Mouse (Mus musculus): ENCODE results near the gene Rnaseh2a. TPM values are rescaled to one million over a fixed set of nuclear protein-coding genes. Genes with fewer than 3 reads are reported as not detected.

Gene Rnaseh2a
- polyA plus RNA-seq, 1 experiment from 2014 or later = 46.4 TPM

DNA sequence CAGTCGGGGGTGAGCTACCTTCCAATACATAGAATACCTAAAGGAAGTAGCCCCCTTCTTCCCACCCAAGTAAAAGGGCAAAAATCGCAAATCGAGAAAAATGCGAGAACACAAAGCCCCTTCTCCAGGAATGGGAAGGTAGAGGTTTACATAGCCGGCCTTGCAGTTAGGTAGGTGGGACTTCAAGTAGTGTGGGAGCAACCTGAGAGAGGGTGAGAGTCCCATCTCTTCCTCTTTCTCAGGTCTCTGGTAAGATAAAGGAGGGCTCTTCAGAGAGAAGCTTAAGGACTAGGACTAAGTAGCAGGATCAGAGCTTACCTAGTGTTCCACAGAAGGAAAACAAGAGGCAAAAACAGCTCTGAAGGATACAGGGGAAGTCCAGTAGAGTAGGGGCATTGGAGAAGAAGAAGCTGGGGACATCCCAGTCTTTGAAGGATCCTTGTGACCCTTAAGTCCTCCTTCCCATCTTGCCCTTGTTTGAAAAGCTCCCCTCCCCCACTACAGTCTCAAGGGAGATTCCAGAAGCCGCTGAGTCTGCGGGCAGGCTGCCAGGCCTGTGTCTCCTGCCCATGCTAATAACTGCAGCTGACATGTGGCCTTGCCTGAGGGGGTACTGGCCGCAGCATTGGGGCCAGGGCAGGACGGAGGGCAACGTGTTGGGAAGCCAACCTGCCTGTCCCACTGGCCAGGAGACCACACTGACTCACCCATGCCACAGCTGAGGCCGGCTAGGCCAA is 11.2 kb upstream of the Rnaseh2a start:
- ATAC-seq = no peak
- H3K27ac ChIP-seq (ENCODE audit: low read length) = peak overlapping the region; percentile 99
- no peaks in the 10 kb centered on the region for H3K9me3 ChIP-seq (ENCODE audit: low read length)
- H3K36me3 ChIP-seq (ENCODE audit: insufficient read depth, low read length) = no peaks in the 10 kb centered on the region
- peak overlapping the region; percentile 48; the same call in 1 of the 2 replicates for H3K9ac ChIP-seq (replicated peaks; ENCODE audit: low read depth)
- H3K4me1 ChIP-seq (ENCODE audit: insufficient read depth, low read depth, low read length) = peaks cover 55% of the 10 kb centered on the region
- no peaks in the 10 kb centered on the region for H3K27me3 ChIP-seq (replicated peaks; ENCODE audit: insufficient read depth, low read length)
- WGBS = 22% methylated on average over 11 of the region's 11 CpGs
- TF ChIP-seq CTCF (IDR thresholded peaks at IDR 0.05) (no peak), EP300 (IDR thresholded peaks at IDR 0.05) (peak; percentile 79)
- peak; percentile 93 for DNase-seq (ENCODE audit: low spot score)
- peak overlapping the region; percentile 33; the same call in 1 of the 2 replicates for H3K4me3 ChIP-seq (ENCODE audit: low read depth, low read length)
- peak overlapping the region; percentile 89 for H3K4me2 ChIP-seq (replicated peaks; ENCODE audit: low read depth, low read length)

DNA sequence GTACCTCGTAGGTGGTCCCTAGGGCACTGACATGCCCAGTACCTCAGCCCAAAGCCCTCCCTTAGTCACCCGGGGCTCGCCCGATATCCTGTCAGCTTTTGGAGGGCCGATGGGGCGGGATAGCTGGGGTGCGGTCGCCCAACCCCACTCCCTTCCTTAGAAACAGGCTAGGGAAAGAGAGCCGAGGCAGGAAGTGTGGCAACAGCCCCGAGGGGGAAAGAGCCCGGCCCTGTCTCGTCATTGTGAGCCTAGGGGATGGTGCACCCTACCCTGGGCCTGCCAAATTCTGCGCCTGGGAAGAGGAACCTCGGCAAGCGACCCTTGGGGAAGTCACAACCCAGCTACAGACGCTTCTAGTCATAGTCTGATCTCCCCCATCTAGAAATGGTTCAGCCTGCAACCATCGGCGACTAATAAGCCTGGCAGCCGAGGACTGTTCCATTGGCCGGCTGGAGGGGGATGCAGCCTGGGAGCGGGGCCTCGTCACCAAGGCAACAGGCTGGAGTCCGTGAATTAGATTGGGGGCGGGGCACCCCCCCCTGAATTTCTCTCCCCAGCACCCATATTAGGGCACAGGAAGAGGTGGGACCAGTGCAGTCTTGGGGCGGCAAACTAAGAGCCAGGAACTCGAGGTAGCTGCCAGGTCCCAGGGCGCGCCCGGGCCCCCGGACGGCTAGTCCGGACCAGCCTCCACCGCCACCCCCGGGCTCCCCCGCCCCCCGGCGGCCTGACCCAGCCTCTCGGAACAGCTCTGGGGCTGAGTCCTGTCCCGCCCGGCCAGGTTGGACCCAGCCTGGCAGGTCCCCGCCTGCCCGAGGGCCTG is 10.2 kb upstream of the Rnaseh2a start:
- Histone ChIP-seq H3K9ac (replicated peaks; ENCODE audit: low read depth) (peak overlapping the region; percentile 48), H3K4me3 (ENCODE audit: low read depth, low read length) (peak overlapping the region; percentile 33), H3K9me3 (ENCODE audit: low read length) (no peaks in the 10 kb centered on the region), H3K36me3 (ENCODE audit: insufficient read depth, low read length) (no peaks in the 10 kb centered on the region), H3K27ac (ENCODE audit: low read length) (peak overlapping the region; percentile 99), H3K4me1 (ENCODE audit: insufficient read depth, low read depth, low read length) (peaks cover 46% of the 10 kb centered on the region), H3K4me2 (replicated peaks; ENCODE audit: low read depth, low read length) (peak overlapping the region; percentile 89), H3K27me3 (replicated peaks; ENCODE audit: insufficient read depth, low read length) (no peaks in the 10 kb centered on the region)
- peak; percentile 97 for DNase-seq (ENCODE audit: low spot score)
- peak; percentile 4; the same call in 1 of the 2 replicates for TF ChIP-seq CTCF (IDR thresholded peaks at IDR 0.05)
- TF ChIP-seq EP300 (IDR thresholded peaks at IDR 0.05) = peak; percentile 71
- ATAC-seq = peak; percentile 58
- WGBS = 1% methylated on average over 37 of the region's 42 CpGs

- no peaks in the 10 kb centered on the region for H3K27me3 ChIP-seq (replicated peaks; ENCODE audit: insufficient read depth, low read length)
- H3K27ac ChIP-seq (ENCODE audit: low read length) = peak within 1 kb of the TSS; percentile 99
- ATAC-seq (peak; percentile 53), DNase-seq (ENCODE audit: low spot score) (peak; percentile 98)
- peaks cover 35% of the 10 kb centered on the region for H3K4me1 ChIP-seq (ENCODE audit: insufficient read depth, low read depth, low read length)
- H3K4me2 ChIP-seq (replicated peaks; ENCODE audit: low read depth, low read length) = peak within 1 kb of the TSS; percentile 89
- peak; percentile 95 for TF ChIP-seq EP300 (IDR thresholded peaks at IDR 0.05)
- no peak for TF ChIP-seq CTCF (IDR thresholded peaks at IDR 0.05)
- no peaks in the 10 kb centered on the region for H3K9me3 ChIP-seq (ENCODE audit: low read length)
- under 1% methylated on average over 56 of the region's 63 CpGs for WGBS
- H3K36me3 ChIP-seq (ENCODE audit: insufficient read depth, low read length) = no peaks in the 10 kb centered on the region
- peak within 1 kb of the TSS; percentile 96 for H3K9ac ChIP-seq (replicated peaks; ENCODE audit: low read depth)
- H3K4me3 ChIP-seq (ENCODE audit: low read depth, low read length) = peak within 1 kb of the TSS; percentile 93
These were observed 8.8 kb upstream of the Rnaseh2a start, which contains the start of gene Junb for GRCm38 (mm10) chr8:84978248-84978940. Gene Junb, minus strand, starts transcription at chr8:84978718.

DNA sequence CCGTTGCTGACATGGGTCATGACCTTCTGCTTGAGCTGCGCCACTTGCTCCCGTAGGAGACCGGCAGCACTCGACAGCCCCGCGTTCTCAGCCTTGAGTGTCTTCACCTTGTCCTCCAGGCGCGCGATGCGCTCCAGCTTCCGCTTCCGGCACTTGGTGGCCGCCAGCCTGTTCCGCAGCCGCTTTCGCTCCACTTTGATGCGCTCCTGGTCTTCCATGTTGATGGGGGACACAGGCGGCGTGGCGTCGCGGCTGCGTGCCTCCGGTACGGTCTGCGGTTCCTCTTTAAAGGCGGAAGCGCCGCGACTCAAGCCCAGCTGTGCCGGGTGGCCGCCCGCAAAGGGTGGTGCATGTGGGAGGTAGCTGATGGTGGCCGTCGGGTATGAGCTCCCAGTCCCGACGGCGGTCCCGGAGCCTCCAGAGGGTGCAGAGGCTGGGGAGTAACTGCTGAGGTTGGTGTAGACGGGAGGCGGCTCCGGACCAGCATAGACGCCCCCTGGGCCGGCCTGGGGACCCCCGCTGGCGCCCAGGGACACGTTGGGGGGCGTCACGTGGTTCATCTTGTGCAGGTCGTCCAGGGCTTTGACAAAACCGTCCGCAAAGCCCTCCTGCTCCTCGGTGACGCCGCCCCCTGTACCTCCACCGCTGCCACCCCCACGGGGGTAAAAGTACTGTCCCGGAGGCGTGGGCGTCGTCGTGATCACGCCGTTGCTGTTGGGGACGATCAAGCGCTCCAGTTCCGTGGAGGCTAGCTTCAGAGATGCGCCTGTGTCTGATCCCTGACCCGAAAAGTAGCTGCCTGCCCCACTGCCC is 8.1 kb upstream of the Rnaseh2a start:
- ATAC-seq (no peak), DNase-seq (ENCODE audit: low spot score) (peak; percentile 86)
- H3K4me1 ChIP-seq (ENCODE audit: insufficient read depth, low read depth, low read length) = peaks cover 33% of the 10 kb centered on the region
- H3K27ac ChIP-seq (ENCODE audit: low read length) = peak overlapping the region; percentile 99
- peak overlapping the region; percentile 96 for H3K9ac ChIP-seq (replicated peaks; ENCODE audit: low read depth)
- under 1% methylated on average over 63 of the region's 70 CpGs for WGBS
- TF ChIP-seq EP300 (IDR thresholded peaks at IDR 0.05) (no peak), CTCF (IDR thresholded peaks at IDR 0.05) (no peak)
- H3K9me3 ChIP-seq (ENCODE audit: low read length) = no peaks in the 10 kb centered on the region
- H3K27me3 ChIP-seq (replicated peaks; ENCODE audit: insufficient read depth, low read length) = no peaks in the 10 kb centered on the region
- peak overlapping the region; percentile 89 for H3K4me2 ChIP-seq (replicated peaks; ENCODE audit: low read depth, low read length)
- no peaks in the 10 kb centered on the region for H3K36me3 ChIP-seq (ENCODE audit: insufficient read depth, low read length)
- peak overlapping the region; percentile 93 for H3K4me3 ChIP-seq (ENCODE audit: low read depth, low read length)

GRCm38 (mm10) chr8:84976763-84977434 is 7.3 kb upstream of the Rnaseh2a start:
- peak overlapping the region; percentile 99 for H3K27ac ChIP-seq (ENCODE audit: low read length)
- H3K4me1 ChIP-seq (ENCODE audit: insufficient read depth, low read depth, low read length) = peaks cover 26% of the 10 kb centered on the region
- H3K4me2 ChIP-seq (replicated peaks; ENCODE audit: low read depth, low read length) = peak overlapping the region; percentile 89
- DNase-seq (ENCODE audit: low spot score) (no peak), ATAC-seq (no peak)
- H3K36me3 ChIP-seq (ENCODE audit: insufficient read depth, low read length) = peaks cover under 1% of the 10 kb centered on the region; the same call in 1 of the 2 replicates
- TF ChIP-seq CTCF (IDR thresholded peaks at IDR 0.05) (no peak; the same call in 1 of the 2 replicates), EP300 (IDR thresholded peaks at IDR 0.05) (no peak)
- H3K9me3 ChIP-seq (ENCODE audit: low read length) = no peaks in the 10 kb centered on the region
- H3K9ac ChIP-seq (replicated peaks; ENCODE audit: low read depth) = peak overlapping the region; percentile 96
- peak overlapping the region; percentile 93 for H3K4me3 ChIP-seq (ENCODE audit: low read depth, low read length)
- no peaks in the 10 kb centered on the region for H3K27me3 ChIP-seq (replicated peaks; ENCODE audit: insufficient read depth, low read length)
- 2% methylated on average over 25 of the region's 25 CpGs for WGBS
